Mouse (Mus musculus): ENCODE data around the gene Sh3bp4. TPM values are rescaled to one million over a fixed set of nuclear protein-coding genes. Genes with fewer than 3 reads are reported as not detected.

Sh3bp4 gene
- total RNA-seq, 2 experiments from 2014 or later: 16.0 to 21.0 TPM

- peak; percentile 77 to 82 for DNase-seq (ENCODE audit: low spot score in 2 of 2)
- intact Hi-C loops (cut with DNase I): loop anchor here (2.0 to 10.0 kb wide), 4 partner anchors 443 to 841 kb away; no protein-coding TSS in a partner anchor
Measured at GRCm38 (mm10) chr1:89195827-89196712, 125.9 kb downstream of the Sh3bp4 start.
